Mouse (Mus musculus): Measurements from ENCODE around the gene Olfr1441. TPM values are rescaled to one million over a fixed set of nuclear protein-coding genes. Genes with fewer than 3 reads are reported as not detected.

The Olfr1441 gene
- polyA plus RNA-seq, 1 experiment from 2014 or later = not detected

GRCm38 (mm10) chr19:12435750-12436524 is 18.7 kb downstream of the Olfr1441 start:
- no peak overlapping the region for H3K4me3 ChIP-seq (replicated peaks)

GRCm38 (mm10) chr19:12439581-12439980 is 22.3 kb downstream of the Olfr1441 start:
- Histone ChIP-seq H3K27me3 (no peaks in the 10 kb centered on the region), H3K4me1 (replicated peaks) (no peaks in the 10 kb centered on the region), H3K9me3 (replicated peaks) (no peaks in the 10 kb centered on the region), H3K4me3 (replicated peaks) (no peak overlapping the region), H3K4me2 (no peak overlapping the region), H3K9ac (no peak overlapping the region), H3K36me3 (no peaks in the 10 kb centered on the region), H3K27ac (no peak overlapping the region)
- 33% methylated on average over 1 of the region's 1 CpGs for WGBS (ENCODE audit: insufficient replicate concordance)
- ATAC-seq (ENCODE audit: low read depth) = no peak
- DNase-seq = no peak

More at GRCm38 (mm10) chr19:12435750-12436524, 18.7 kb downstream of the Olfr1441 start:
- no peaks in the 10 kb centered on the region for H3K36me3 ChIP-seq
- DNase-seq (no peak), ATAC-seq (ENCODE audit: low read depth) (no peak)
- H3K27me3 ChIP-seq = no peaks in the 10 kb centered on the region
- H3K9me3 ChIP-seq (replicated peaks) = no peaks in the 10 kb centered on the region
- H3K9ac ChIP-seq = no peak overlapping the region
- no peak overlapping the region for H3K4me2 ChIP-seq
- H3K27ac ChIP-seq = no peak overlapping the region
- no peaks in the 10 kb centered on the region for H3K4me1 ChIP-seq (replicated peaks)
- 39% methylated on average over 4 of the region's 4 CpGs for WGBS (ENCODE audit: insufficient replicate concordance)

GRCm38 (mm10) chr19:12440103-12440725 is 23.0 kb downstream of the Olfr1441 start:
- H3K4me1 ChIP-seq (replicated peaks) = no peaks in the 10 kb centered on the region
- no peak overlapping the region for H3K4me3 ChIP-seq (replicated peaks)
- no peaks in the 10 kb centered on the region for H3K9me3 ChIP-seq (replicated peaks)
- no peak for ATAC-seq (ENCODE audit: low read depth)
- no peaks in the 10 kb centered on the region for H3K27me3 ChIP-seq
- no peak for DNase-seq
- H3K27ac ChIP-seq = no peak overlapping the region; the same call in 1 of the 2 replicates
- WGBS (ENCODE audit: insufficient replicate concordance) = 34% methylated on average over 5 of the region's 5 CpGs
- no peak overlapping the region for H3K4me2 ChIP-seq
- H3K36me3 ChIP-seq = no peaks in the 10 kb centered on the region
- no peak overlapping the region for H3K9ac ChIP-seq

- WGBS (ENCODE audit: insufficient replicate concordance) = 43% methylated on average over 4 of the region's 4 CpGs
- no peak overlapping the region for H3K9ac ChIP-seq
- H3K27me3 ChIP-seq = no peaks in the 10 kb centered on the region
- DNase-seq (no peak), ATAC-seq (ENCODE audit: low read depth) (no peak)
- no peaks in the 10 kb centered on the region for H3K9me3 ChIP-seq (replicated peaks)
- no peak overlapping the region for H3K27ac ChIP-seq
- no peak overlapping the region for H3K4me3 ChIP-seq (replicated peaks)
- no peaks in the 10 kb centered on the region for H3K4me1 ChIP-seq (replicated peaks)
- H3K36me3 ChIP-seq = no peaks in the 10 kb centered on the region
- no peak overlapping the region for H3K4me2 ChIP-seq
These were observed 25.3 kb downstream of the Olfr1441 start for GRCm38 (mm10) chr19:12442560-12442959.

- Histone ChIP-seq H3K9ac (no peak overlapping the region), H3K27ac (no peak overlapping the region), H3K4me1 (replicated peaks) (no peaks in the 10 kb centered on the region), H3K4me2 (no peak overlapping the region), H3K36me3 (no peaks in the 10 kb centered on the region), H3K27me3 (no peaks in the 10 kb centered on the region), H3K9me3 (replicated peaks) (no peaks in the 10 kb centered on the region), H3K4me3 (replicated peaks) (no peak overlapping the region)
- no peak for ATAC-seq (ENCODE audit: low read depth)
- 34% methylated on average over 3 of the region's 3 CpGs for WGBS (ENCODE audit: insufficient replicate concordance)
- DNase-seq = no peak
These were observed 27.8 kb downstream of the Olfr1441 start for GRCm38 (mm10) chr19:12445014-12445413.

- no peak overlapping the region for H3K4me2 ChIP-seq
These were observed 40.3 kb downstream of the Olfr1441 start for GRCm38 (mm10) chr19:12457401-12458066.

GRCm38 (mm10) chr19:12459516-12459915 is 42.3 kb downstream of the Olfr1441 start:
- no peak overlapping the region for H3K4me3 ChIP-seq (replicated peaks)
- no peaks in the 10 kb centered on the region for H3K36me3 ChIP-seq
- no peaks in the 10 kb centered on the region for H3K4me1 ChIP-seq (replicated peaks)
- H3K9me3 ChIP-seq (replicated peaks) = no peaks in the 10 kb centered on the region
- WGBS (ENCODE audit: insufficient replicate concordance) = 53% methylated on average over 4 of the region's 4 CpGs
- H3K9ac ChIP-seq = no peak overlapping the region
- H3K4me2 ChIP-seq = no peak overlapping the region
- no peaks in the 10 kb centered on the region for H3K27me3 ChIP-seq
- ATAC-seq (ENCODE audit: low read depth) (no peak), DNase-seq (no peak)
- no peak overlapping the region for H3K27ac ChIP-seq

More at GRCm38 (mm10) chr19:12457401-12458066, 40.3 kb downstream of the Olfr1441 start:
- 59% methylated on average over 12 of the region's 12 CpGs for WGBS (ENCODE audit: insufficient replicate concordance)
- no peak overlapping the region for H3K4me3 ChIP-seq (replicated peaks)
- ATAC-seq (ENCODE audit: low read depth) (no peak), DNase-seq (no peak)
- H3K9me3 ChIP-seq (replicated peaks) = no peaks in the 10 kb centered on the region
- no peaks in the 10 kb centered on the region for H3K27me3 ChIP-seq
- no peaks in the 10 kb centered on the region for H3K36me3 ChIP-seq
- H3K9ac ChIP-seq = no peak overlapping the region
- no peaks in the 10 kb centered on the region for H3K4me1 ChIP-seq (replicated peaks)
- no peak overlapping the region for H3K27ac ChIP-seq

- H3K27ac ChIP-seq = no peak within 1 kb of the TSS
- WGBS (ENCODE audit: insufficient replicate concordance) = 63% methylated on average over 11 of the region's 11 CpGs
These were observed 43.3 kb downstream of the Olfr1441 start, which contains the start of gene Mpeg1 for GRCm38 (mm10) chr19:12460282-12461249. Gene Mpeg1 (plus strand): TSS chr19:12460779.

GRCm38 (mm10) chr19:12462851-12463721 is 45.9 kb downstream of the Olfr1441 start:
- Histone ChIP-seq H3K9ac (no peak overlapping the region), H3K27me3 (no peaks in the 10 kb centered on the region), H3K4me2 (no peak overlapping the region), H3K27ac (no peak overlapping the region), H3K9me3 (replicated peaks) (no peaks in the 10 kb centered on the region), H3K36me3 (no peaks in the 10 kb centered on the region; the same call in 1 of the 2 replicates), H3K4me3 (replicated peaks) (peak overlapping the region; percentile 14), H3K4me1 (replicated peaks) (no peaks in the 10 kb centered on the region)
- ATAC-seq (ENCODE audit: low read depth) (no peak), DNase-seq (no peak)
- WGBS (ENCODE audit: insufficient replicate concordance) = 57% methylated on average over 7 of the region's 7 CpGs

More at GRCm38 (mm10) chr19:12460282-12461249, 43.3 kb downstream of the Olfr1441 start, which contains the start of gene Mpeg1:
- no peaks in the 10 kb centered on the region for H3K27me3 ChIP-seq
- no peak within 1 kb of the TSS for H3K4me3 ChIP-seq (replicated peaks)
- H3K36me3 ChIP-seq = no peaks in the 10 kb centered on the region
- DNase-seq (no peak), ATAC-seq (ENCODE audit: low read depth) (no peak)
- no peaks in the 10 kb centered on the region for H3K9me3 ChIP-seq (replicated peaks)
- no peaks in the 10 kb centered on the region for H3K4me1 ChIP-seq (replicated peaks)
- H3K4me2 ChIP-seq = no peak within 1 kb of the TSS
- no peak within 1 kb of the TSS for H3K9ac ChIP-seq

GRCm38 (mm10) chr19:12463722-12464035 is 46.4 kb downstream of the Olfr1441 start:
- ATAC-seq (ENCODE audit: low read depth) = no peak
- H3K9ac ChIP-seq = no peak overlapping the region
- DNase-seq = no peak

More at GRCm38 (mm10) chr19:12463722-12464035, 46.4 kb downstream of the Olfr1441 start:
- 25% methylated on average over 1 of the region's 1 CpGs for WGBS (ENCODE audit: insufficient replicate concordance)
- Histone ChIP-seq H3K36me3 (no peaks in the 10 kb centered on the region; the same call in 1 of the 2 replicates), H3K27me3 (no peaks in the 10 kb centered on the region), H3K9me3 (replicated peaks) (no peaks in the 10 kb centered on the region), H3K4me1 (replicated peaks) (no peaks in the 10 kb centered on the region), H3K4me2 (no peak overlapping the region), H3K27ac (no peak overlapping the region), H3K4me3 (replicated peaks) (no peak overlapping the region)
